Mouse (Mus musculus) kidney, postnatal 25 days (tissue): Measurements from ENCODE around the gene Zfp68.
"Not testable (repeated sequence)": the region's sequence is repeated elsewhere in the genome, so short reads cannot be mapped to it uniquely, and the experiment has no call there.

Experiments used
- DNase-seq, 2 experiments: peaks; one replicate each; pipeline ENCODE4 v3.0.0; 2021; ENCODE audit warnings: mixed read lengths in 2 of 2

The Zfp68 gene

DNA sequence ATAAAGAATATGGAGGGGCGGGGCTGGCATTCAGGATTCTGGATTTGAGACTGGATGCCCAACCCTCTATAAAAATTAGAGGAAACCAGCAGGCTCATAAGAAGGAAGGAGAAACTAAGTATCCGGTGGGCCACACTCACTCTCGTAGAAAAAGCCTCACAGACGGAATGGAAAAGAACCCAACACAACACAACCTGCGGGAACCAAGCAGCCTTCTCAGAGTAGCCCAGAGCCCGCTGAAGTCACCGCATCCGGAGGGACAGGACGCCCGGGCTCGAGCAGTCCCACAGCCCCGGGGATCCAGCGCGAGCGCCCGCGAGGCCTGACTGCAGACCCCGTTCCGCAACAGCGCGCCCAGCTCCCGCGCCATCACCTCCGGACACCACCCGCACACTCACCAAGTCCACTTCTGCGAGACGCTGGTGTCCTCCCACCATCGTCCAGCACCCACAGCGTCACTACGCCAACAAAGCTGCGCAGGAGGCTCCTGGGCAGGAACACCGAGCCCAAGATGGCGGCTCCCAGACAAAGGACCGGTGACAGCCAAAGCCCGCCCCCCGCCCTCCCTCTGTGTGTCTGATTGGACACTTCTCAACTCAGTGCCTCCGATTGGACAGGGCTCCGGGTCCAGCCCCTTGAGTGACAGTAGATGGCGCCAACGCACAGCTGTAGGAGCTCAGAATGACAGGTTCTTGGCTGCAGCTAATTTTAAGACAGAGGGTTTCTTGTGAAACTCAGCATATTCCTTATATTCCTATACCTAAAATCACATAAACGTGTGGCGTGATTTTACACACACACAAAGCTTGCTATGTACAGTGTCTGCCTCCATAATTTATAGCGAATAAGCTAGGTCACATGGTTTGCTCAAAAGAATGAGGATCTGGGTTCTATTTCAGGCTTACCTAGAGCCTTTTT lies at the start of gene Zfp68:
Gene Zfp68 (minus strand): TSS at position 551 of the 918 bp plus-strand sequence.
- peak; percentile 98 for DNase-seq

- DNase-seq: peak; percentile 29 to 54
These were observed 39.4 kb upstream of the Zfp68 start for GRCm38 (mm10) chr5:138658922-138659321.

DNA sequence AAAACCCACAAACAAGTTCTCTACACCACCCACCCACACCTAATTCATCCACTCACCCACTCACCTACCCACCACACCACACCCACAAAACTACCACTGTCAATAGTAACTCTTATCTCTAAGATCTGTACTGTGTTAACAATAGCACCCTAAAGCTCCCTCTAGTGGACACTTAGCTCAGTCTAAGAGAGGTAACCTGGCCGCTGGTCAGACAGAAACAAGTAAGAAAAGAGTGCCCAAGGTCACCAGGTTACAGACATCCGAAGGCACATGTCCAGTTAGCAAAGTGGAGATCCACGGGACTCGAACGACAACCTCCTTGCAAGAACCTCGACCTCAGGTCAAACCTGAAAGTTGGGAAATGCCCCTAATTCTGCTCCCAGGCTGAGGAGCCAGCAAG lies 38.3 kb upstream of the Zfp68 start:
- DNase-seq: peak; percentile 37 to 63

- DNase-seq: no peak
These were observed 37.8 kb upstream of the Zfp68 start for GRCm38 (mm10) chr5:138657407-138657806.

DNA sequence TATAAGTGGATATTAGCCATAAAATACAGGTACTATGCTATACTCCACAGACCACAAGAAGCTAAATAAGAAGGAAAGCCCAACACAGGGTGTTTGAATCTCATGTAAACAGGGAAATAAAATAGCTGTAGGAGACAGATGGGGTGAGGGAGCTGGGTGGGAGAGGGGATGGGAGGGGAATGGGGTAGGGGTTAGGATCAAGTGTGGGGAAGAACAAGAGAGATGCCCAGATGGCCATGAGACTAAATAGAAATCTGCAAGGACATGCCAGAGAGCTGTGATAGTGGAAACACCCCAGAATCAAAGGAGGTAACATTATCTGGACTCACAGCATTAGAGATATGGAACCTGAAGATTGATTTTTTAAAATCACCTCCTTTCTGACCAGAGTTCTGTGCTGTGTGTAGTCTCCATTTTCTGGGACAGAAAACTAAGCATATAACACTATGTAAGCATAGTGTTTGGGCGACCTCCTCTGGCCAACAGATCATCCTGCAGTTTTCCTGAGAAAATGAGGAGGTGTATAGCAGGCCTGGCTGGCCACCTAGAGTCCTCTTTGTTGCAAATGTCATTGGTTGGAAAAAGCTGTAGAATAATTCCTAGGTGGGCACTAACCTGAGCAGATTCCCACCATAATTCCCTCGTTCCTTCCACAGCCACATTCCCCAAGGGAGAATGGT lies 37.1 kb upstream of the Zfp68 start:
- peak; percentile 51 to 61 for DNase-seq

- DNase-seq: no peak
These were observed 33.4 kb upstream of the Zfp68 start for GRCm38 (mm10) chr5:138652911-138653310.

GRCm38 (mm10) chr5:138641761-138642160 lies 22.2 kb upstream of the Zfp68 start:
- DNase-seq: no peak

DNA sequence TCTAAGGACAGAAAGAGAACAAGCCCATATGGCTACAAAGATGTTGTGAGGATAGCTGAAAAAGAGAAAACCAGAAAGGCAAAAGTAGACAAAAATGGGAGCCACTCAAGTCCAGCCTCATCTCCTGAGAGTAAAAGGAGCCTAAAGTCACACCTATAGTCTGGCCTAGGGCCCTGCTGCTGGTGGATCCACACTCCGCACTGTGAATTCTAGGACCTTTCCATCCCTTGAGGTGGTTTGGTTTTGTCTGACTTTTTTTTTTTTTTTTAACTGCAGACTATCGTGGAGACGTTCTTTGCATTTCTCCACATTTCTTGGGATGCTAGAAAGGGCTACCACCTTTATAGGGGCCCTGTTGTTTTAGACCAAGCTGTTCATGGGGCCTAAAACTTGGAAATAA lies 21.5 kb upstream of the Zfp68 start:
- DNase-seq: no peak

DNA sequence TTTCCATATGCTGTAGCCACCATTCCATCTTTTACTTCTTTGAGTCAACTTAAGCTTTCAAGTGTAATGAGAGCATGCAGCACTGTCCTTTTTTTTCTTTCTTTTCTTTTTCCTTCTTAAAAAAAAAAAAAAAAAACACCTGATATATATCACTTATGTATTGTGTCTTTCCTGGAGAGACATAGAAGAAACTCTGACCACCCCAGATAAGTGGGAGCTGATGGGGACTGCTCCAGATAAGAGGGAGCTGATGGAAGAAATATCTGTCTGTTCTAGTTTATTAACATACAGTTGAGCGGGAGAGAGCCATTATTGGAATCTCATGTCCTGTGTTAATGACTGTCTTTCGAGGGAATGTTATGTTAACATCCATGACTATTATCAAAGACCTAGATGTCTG lies 16.9 kb upstream of the Zfp68 start:
- no peak for DNase-seq

- DNase-seq: no peak
These were observed 3.9 kb upstream of the Zfp68 start for GRCm38 (mm10) chr5:138623478-138623875.

DNA sequence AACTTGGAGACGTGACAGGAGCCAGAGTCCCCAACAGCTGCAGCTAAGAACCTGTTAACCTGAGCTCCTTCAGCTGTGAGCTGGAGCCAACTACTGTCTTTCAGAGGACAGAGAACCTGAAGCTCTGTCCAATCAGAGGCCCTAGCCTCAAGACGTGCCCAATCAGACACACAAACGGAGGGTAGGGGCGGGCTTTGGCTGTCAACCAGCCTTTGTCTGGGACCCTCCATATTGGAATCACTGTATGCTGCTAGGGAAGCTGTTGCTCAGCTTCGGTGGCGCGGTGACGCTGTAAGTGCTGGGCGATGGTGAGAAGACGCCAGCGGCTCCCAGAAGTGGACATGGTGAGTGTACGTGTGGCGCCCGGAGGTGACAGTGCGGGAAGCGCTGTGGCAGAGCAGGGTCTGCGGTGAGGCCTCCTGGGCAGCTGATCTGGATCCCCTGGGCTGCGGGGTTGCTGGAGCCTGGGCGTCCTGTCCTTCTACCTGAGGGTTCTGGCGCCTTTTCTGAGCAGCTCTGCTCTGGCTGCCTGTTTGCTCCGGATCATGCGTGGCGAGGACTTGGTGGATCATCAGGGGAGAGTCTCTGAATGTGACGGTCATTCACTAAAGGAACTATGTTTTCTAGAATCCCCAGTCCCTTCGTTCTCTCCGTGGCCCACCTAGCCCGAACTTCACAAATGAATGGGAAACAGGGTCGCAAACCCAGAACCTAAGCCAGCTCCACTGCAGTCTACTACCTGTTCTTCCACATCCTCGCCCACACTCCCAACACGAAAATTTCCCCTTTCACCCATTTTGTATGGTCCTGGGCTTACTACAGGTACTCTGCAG lies 3.3 kb upstream of the Zfp68 start, which contains the start of gene A430033K04Rik:
Gene A430033K04Rik (plus strand): TSS at position 215 of the 833 bp plus-strand sequence.
- DNase-seq: peak; percentile 96

DNA sequence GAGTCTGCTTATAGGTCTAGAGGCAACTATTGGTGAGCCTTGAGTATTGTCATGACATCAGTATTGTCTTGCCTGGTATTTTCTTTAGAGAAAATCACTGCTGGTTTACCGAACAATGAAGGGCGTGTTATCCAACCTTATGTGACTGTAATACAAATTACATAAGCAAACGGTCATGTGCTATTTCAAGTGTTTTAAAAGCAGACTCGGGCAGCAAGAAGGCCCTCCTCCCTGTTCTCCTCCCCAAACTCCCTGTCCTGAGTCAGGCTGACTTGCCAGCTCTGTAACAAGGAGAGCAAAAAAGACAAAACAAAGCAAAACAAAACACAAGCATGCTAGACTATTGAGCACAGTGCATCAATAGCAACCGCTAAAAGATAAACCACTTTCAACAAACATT lies 1.3 kb upstream of the Zfp68 start:
- no peak for DNase-seq

GRCm38 (mm10) chr5:138618353-138618752 lies 1.2 kb downstream of the Zfp68 start:
- no peak for DNase-seq

DNA sequence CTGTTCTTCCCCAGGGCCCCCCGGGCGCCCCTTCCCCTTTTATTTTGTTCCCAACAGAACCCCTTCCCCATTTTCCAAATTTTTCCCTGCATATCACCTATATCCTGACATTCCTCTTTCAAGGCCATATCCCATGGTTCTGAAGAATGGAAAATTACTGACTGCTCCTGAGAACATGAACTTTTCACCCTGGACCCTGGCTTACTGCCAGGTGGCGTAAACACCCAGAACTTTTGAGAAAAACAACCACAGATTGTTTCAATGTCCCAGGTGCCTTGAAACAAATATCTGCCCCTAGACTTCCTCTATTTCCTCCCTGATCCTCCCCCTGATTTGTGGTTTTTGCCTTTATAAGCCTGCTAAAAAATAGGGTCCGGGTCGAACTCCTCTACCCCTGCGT lies 32.2 kb downstream of the Zfp68 start:
- DNase-seq: peak in 1 of 2 experiments; percentile 30

DNA sequence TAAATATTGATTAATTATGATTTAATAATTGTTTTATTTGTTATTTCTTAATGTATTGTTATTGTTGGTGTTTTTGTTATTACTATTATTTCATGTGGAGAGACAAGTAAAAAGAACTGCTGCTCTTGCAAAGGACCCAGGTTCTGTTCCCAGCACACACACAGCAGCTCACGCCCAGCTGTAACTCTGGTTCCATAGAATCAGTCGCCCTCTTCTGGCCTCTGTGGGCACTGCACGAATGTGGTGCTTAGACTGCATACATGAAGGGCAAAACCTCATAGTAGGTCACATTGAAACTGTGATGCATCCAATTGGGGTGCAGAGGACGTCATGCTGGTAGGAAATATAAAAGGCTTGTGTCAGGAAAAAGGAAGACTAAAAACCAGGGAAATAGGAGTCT lies 47.9 kb downstream of the Zfp68 start:
- peak in 1 of 2 experiments; percentile 44 for DNase-seq

GRCm38 (mm10) chr5:138564612-138565011 lies 54.9 kb downstream of the Zfp68 start, which contains the start of gene 1700123K08Rik:
Gene 1700123K08Rik, minus strand, starts transcription at chr5:138564712.
- DNase-seq: not testable (repeated sequence)
